Mouse (Mus musculus) embryonic fibroblast, embryonic 13.5 days (primary cell): Measurements from ENCODE around the gene Gm20388.

ENCODE experiments used
- CTCF ChIP-seq: IDR thresholded peaks from 2 replicates; pipeline ENCODE4 v1.5.1; 2011; ENCODE audit warnings: mild to moderate bottlenecking, control low read depth, low read length, moderate library complexity, borderline replicate concordance; ENCODE audit not compliant: insufficient read depth
- POLR2A ChIP-seq: IDR thresholded peaks from 2 replicates; pipeline ENCODE4 v1.6.1; 2011; ENCODE audit warnings: low read depth, mild to moderate bottlenecking, control low read depth, low read length, moderate library complexity

- no peak for TF ChIP-seq CTCF
- TF ChIP-seq POLR2A, result no peak
These were observed 901.3 kb downstream of the Gm20388 start for GRCm38 (mm10) chr8:120811953-120812352.
